Mouse (Mus musculus) liver, embryonic 14.5 days (tissue): ENCODE data around the gene Kcna4.

Experiments
- CTCF ChIP-seq: IDR thresholded peaks from 2 replicates; pipeline ENCODE4 v1.5.1; 2016; ENCODE audit warnings: antibody characterized with exemption, low read depth, control low read depth
- EP300 ChIP-seq: IDR thresholded peaks from 2 replicates; pipeline ENCODE4 v1.6.1; 2016; ENCODE audit warnings: antibody characterized with exemption, low read depth

GRCm38 (mm10) chr2:107258091-107258490 lies 32.3 kb upstream of the Kcna4 start:
- TF ChIP-seq EP300 (no peak), CTCF (no peak)
